Mouse (Mus musculus) hindbrain, postnatal 0 days (tissue): ENCODE results near the gene H1f0. TPM values are rescaled to one million over a fixed set of nuclear protein-coding genes. Genes with fewer than 3 reads are reported as not detected.
"Not testable (repeated sequence)": the region's sequence is repeated elsewhere in the genome, so short reads cannot be mapped to it uniquely, and the experiment has no call there.

Source experiments
- ATAC-seq: fragments of 200-750 bp; cut with Nextera tagmentation; 2 replicates; pipeline ENCODE4 v1.8.0; 2017; ENCODE audit warnings: mild to moderate bottlenecking, moderate TSS enrichment, moderate library complexity
- DNase-seq: peaks from one replicate; pipeline ENCODE4 v3.0.0-alpha.2; 2015; ENCODE audit warnings: low spot score
- H3K27ac ChIP-seq: fragments of 300-500 bp; sonication (generic); 2 replicates; pipeline ENCODE4 v1.5.1; 2014; ENCODE audit warnings: mild to moderate bottlenecking
- H3K27me3 ChIP-seq: fragments of 300-500 bp; sonication (generic); 2 replicates; pipeline ENCODE4 v1.6.1; 2014; ENCODE audit warnings: low read length, mixed read lengths; ENCODE audit not compliant: insufficient read depth
- H3K36me3 ChIP-seq: fragments of 300-500 bp; sonication (generic); 2 replicates; pipeline ENCODE4 v1.6.1; 2014; ENCODE audit warnings: low read length, mixed read lengths; ENCODE audit not compliant: insufficient read depth
- H3K4me1 ChIP-seq: fragments of 300-500 bp; sonication (generic); 2 replicates; pipeline ENCODE4 v1.6.1; 2014; ENCODE audit warnings: antibody characterized with exemption, low read length, mixed read lengths; ENCODE audit not compliant: insufficient read depth
- H3K4me2 ChIP-seq: fragments of 300-500 bp; sonication (generic); 2 replicates; pipeline ENCODE4 v1.6.1; 2014; ENCODE audit warnings: low read depth, mild to moderate bottlenecking, low read length, moderate library complexity, mixed read lengths
- H3K4me3 ChIP-seq: fragments of 300-500 bp; sonication (generic); 2 replicates; pipeline ENCODE4 v1.5.1; 2014; ENCODE audit warnings: low read length
- H3K9ac ChIP-seq: fragments of 300-500 bp; sonication (generic); replicated peaks from 2 replicates; pipeline ENCODE4 v1.6.1; 2014; ENCODE audit warnings: mild to moderate bottlenecking, low read length, moderate library complexity, mixed read lengths
- H3K9me3 ChIP-seq: fragments of 300-500 bp; sonication (generic); 2 replicates; pipeline ENCODE4 v1.6.1; 2016; ENCODE audit warnings: low read length, mixed read lengths
- CTCF ChIP-seq: IDR thresholded peaks from 2 replicates; pipeline ENCODE4 v1.5.1; 2016; ENCODE audit warnings: antibody characterized with exemption, control low read depth, low read depth
- WGBS: fragments of 180-500 bp; shearing (Covaris S2); extraction: QIAGEN DNeasy Blood & Tissue Kit; methylation state at CpG from one replicate; pipeline ENCODE4 v1.1.7; 2014; 5-methylcytosine and 5-hydroxymethylcytosine counted together
- polyA plus RNA-seq: library from polyadenylated mRNA; unstranded; fragments of >200 nt; fragmentation: Nextera tagmentation; extraction: Ambion mirVana; gene quantifications from 2 replicates; pipeline ENCODE4 v1.2.1, GENCODE M21; 2015
- total RNA-seq: library from RNA; depleted of rRNA; stranded (reverse); fragments of >200 nt; gene quantifications from 2 replicates; pipeline ENCODE4 v1.2.3, GENCODE M21; 2014

Gene H1f0
- total and polyA plus RNA-seq, 2 experiments from 2014 or later, result 211 to 259 TPM

GRCm38 (mm10) chr15:79026511-79027290 lies 1.5 kb upstream of the H1f0 start:
- Histone ChIP-seq H3K4me1 (peaks cover 25% of the 10 kb centered on the region), H3K27ac (peak overlapping the region; percentile 97; the same call in 1 of the 2 replicates), H3K36me3 (no peaks in the 10 kb centered on the region), H3K9ac (peak overlapping the region; percentile 99), H3K4me3 (no peak overlapping the region), H3K4me2 (peak overlapping the region; percentile 97), H3K27me3 (no peaks in the 10 kb centered on the region), H3K9me3 (no peaks in the 10 kb centered on the region)
- ATAC-seq (no peak), DNase-seq (peak; percentile 78)
- no peak for TF ChIP-seq CTCF
- WGBS, result 34% methylated on average over 14 of the region's 14 CpGs

GRCm38 (mm10) chr15:79027291-79028205 lies 702 bp upstream of the H1f0 start:
- H3K4me3 ChIP-seq, result peak overlapping the region; percentile 68
- no peaks in the 10 kb centered on the region for H3K27me3 ChIP-seq
- WGBS, result 4% methylated on average over 36 of the region's 46 CpGs
- peaks cover 25% of the 10 kb centered on the region for H3K4me1 ChIP-seq
- peak overlapping the region; percentile 99 for H3K9ac ChIP-seq
- no peaks in the 10 kb centered on the region for H3K9me3 ChIP-seq
- no peak for TF ChIP-seq CTCF
- ATAC-seq (no peak), DNase-seq (no peak)
- peak overlapping the region; percentile 97 for H3K4me2 ChIP-seq
- H3K36me3 ChIP-seq, result no peaks in the 10 kb centered on the region
- H3K27ac ChIP-seq, result peak overlapping the region; percentile 97

GRCm38 (mm10) chr15:79028823-79029484 lies 704 bp downstream of the H1f0 start:
- H3K27me3 ChIP-seq, result no peaks in the 10 kb centered on the region
- H3K9me3 ChIP-seq, result no peaks in the 10 kb centered on the region
- peak overlapping the region; percentile 99 for H3K9ac ChIP-seq
- ATAC-seq (no peak), DNase-seq (no peak)
- peak overlapping the region; percentile 97 for H3K4me2 ChIP-seq
- no peak for TF ChIP-seq CTCF
- peaks cover 25% of the 10 kb centered on the region for H3K4me1 ChIP-seq
- WGBS, result 19% methylated on average over 16 of the region's 16 CpGs
- H3K27ac ChIP-seq, result peak overlapping the region; percentile 97
- H3K4me3 ChIP-seq, result peak overlapping the region; percentile 68
- H3K36me3 ChIP-seq, result no peaks in the 10 kb centered on the region

GRCm38 (mm10) chr15:79029519-79030241 lies 1.4 kb downstream of the H1f0 start:
- Histone ChIP-seq H3K36me3 (no peaks in the 10 kb centered on the region), H3K4me3 (peak overlapping the region; percentile 68), H3K4me1 (peaks cover 25% of the 10 kb centered on the region), H3K27me3 (no peaks in the 10 kb centered on the region), H3K27ac (peak overlapping the region; percentile 97; the same call in 1 of the 2 replicates), H3K9me3 (no peaks in the 10 kb centered on the region), H3K4me2 (peak overlapping the region; percentile 97), H3K9ac (peak overlapping the region; percentile 99)
- DNase-seq (peak; percentile 60), ATAC-seq (no peak)
- TF ChIP-seq CTCF, result no peak
- 4% methylated on average over 11 of the region's 11 CpGs for WGBS

- Histone ChIP-seq H3K9ac (peak overlapping the region; percentile 99), H3K27ac (peak overlapping the region; percentile 34), H3K4me1 (peaks cover 20% of the 10 kb centered on the region), H3K27me3 (no peaks in the 10 kb centered on the region), H3K36me3 (no peaks in the 10 kb centered on the region), H3K9me3 (no peaks in the 10 kb centered on the region), H3K4me3 (peak overlapping the region; percentile 68), H3K4me2 (peak overlapping the region; percentile 97)
- peak; percentile 82 for ATAC-seq
- TF ChIP-seq CTCF, result no peak
- peak; percentile 95 for DNase-seq
- WGBS, result 1% methylated on average over 51 of the region's 52 CpGs
These were observed 2.5 kb downstream of the H1f0 start for GRCm38 (mm10) chr15:79030551-79031435.

GRCm38 (mm10) chr15:79031908-79032307 lies 3.7 kb downstream of the H1f0 start:
- Histone ChIP-seq H3K4me1 (peaks cover 17% of the 10 kb centered on the region), H3K4me2 (peak overlapping the region; percentile 97; the same call in 1 of the 2 replicates)
- WGBS, result 84% methylated on average over 5 of the region's 5 CpGs
- H3K27ac ChIP-seq, H3K36me3 ChIP-seq, H3K9me3 ChIP-seq, H3K9ac ChIP-seq, DNase-seq, H3K4me3 ChIP-seq, ATAC-seq, H3K27me3 ChIP-seq: not testable (repeated sequence)
